Mouse (Mus musculus): Measurements from ENCODE around the gene Aamdc. TPM values are rescaled to one million over a fixed set of nuclear protein-coding genes. Genes with fewer than 3 reads are reported as not detected.

Aamdc gene
- 47.4 and 53.6 TPM in 2 replicates for polyA plus RNA-seq (2015; fragmentation: Nextera tagmentation; extraction: Ambion mirVana)

GRCm38 (mm10) chr7:97579067-97579975, at the start of gene Aamdc, which contains the start of gene Rsf1:
Aamdc (minus strand) TSS chr7:97579497.
Rsf1 (plus strand) TSS chr7:97579889.
- WGBS = under 1% methylated on average over 64 of the region's 68 CpGs
- no peaks in the 10 kb centered on the region for H3K27me3 ChIP-seq
- no peaks in the 10 kb centered on the region for H3K9me3 ChIP-seq (replicated peaks)
- H3K4me2 ChIP-seq = peak within 1 kb of the TSS; percentile 87
- peak; percentile 95 for ATAC-seq (replicated peaks; ENCODE audit: insufficient number of reproducible peaks, insufficient read depth, low FRiP score, low read depth)
- no peaks in the 10 kb centered on the region for H3K36me3 ChIP-seq
- H3K4me1 ChIP-seq (replicated peaks) = peaks cover 18% of the 10 kb centered on the region
- peak within 1 kb of the TSS; percentile 100 for H3K9ac ChIP-seq
- H3K4me3 ChIP-seq = peak within 1 kb of the TSS; percentile 99
- H3K27ac ChIP-seq = peak within 1 kb of the TSS; percentile 97

- Histone ChIP-seq H3K36me3 (no peaks in the 10 kb centered on the region), H3K4me1 (replicated peaks) (no peaks in the 10 kb centered on the region; the same call in 1 of the 2 replicates), H3K27ac (no peak overlapping the region), H3K27me3 (no peaks in the 10 kb centered on the region), H3K4me3 (no peak overlapping the region), H3K9me3 (replicated peaks) (no peaks in the 10 kb centered on the region), H3K4me2 (no peak overlapping the region), H3K9ac (no peak overlapping the region)
- ATAC-seq (replicated peaks; ENCODE audit: insufficient number of reproducible peaks, insufficient read depth, low FRiP score, low read depth) = no peak
Measured at GRCm38 (mm10) chr7:97623402-97623801, 44.1 kb upstream of the Aamdc start.

GRCm38 (mm10) chr7:97622676-97623075, 43.4 kb upstream of the Aamdc start:
- Histone ChIP-seq H3K4me2 (no peak overlapping the region), H3K36me3 (no peaks in the 10 kb centered on the region), H3K27ac (no peak overlapping the region), H3K27me3 (no peaks in the 10 kb centered on the region), H3K4me1 (replicated peaks) (no peaks in the 10 kb centered on the region; the same call in 1 of the 2 replicates), H3K4me3 (no peak overlapping the region), H3K9me3 (replicated peaks) (no peaks in the 10 kb centered on the region), H3K9ac (no peak overlapping the region)
- no peak for ATAC-seq (replicated peaks; ENCODE audit: insufficient number of reproducible peaks, insufficient read depth, low FRiP score, low read depth)
- WGBS = 80% methylated on average over 1 of the region's 1 CpGs

GRCm38 (mm10) chr7:97621346-97621745, 42.0 kb upstream of the Aamdc start:
- H3K27ac ChIP-seq = no peak overlapping the region
- no peaks in the 10 kb centered on the region for H3K36me3 ChIP-seq
- H3K27me3 ChIP-seq = no peaks in the 10 kb centered on the region
- no peak overlapping the region for H3K9ac ChIP-seq
- WGBS = 94% methylated on average over 5 of the region's 5 CpGs
- H3K4me3 ChIP-seq = no peak overlapping the region
- H3K4me2 ChIP-seq = no peak overlapping the region
- ATAC-seq (replicated peaks; ENCODE audit: insufficient number of reproducible peaks, insufficient read depth, low FRiP score, low read depth) = no peak
- no peaks in the 10 kb centered on the region for H3K9me3 ChIP-seq (replicated peaks)
- no peaks in the 10 kb centered on the region; the same call in 1 of the 2 replicates for H3K4me1 ChIP-seq (replicated peaks)

GRCm38 (mm10) chr7:97598548-97598947, 19.3 kb upstream of the Aamdc start:
- no peak overlapping the region for H3K27ac ChIP-seq
- H3K9ac ChIP-seq = no peak overlapping the region
- H3K9me3 ChIP-seq (replicated peaks) = no peaks in the 10 kb centered on the region
- peaks cover 3% of the 10 kb centered on the region; the same call in 1 of the 2 replicates for H3K4me1 ChIP-seq (replicated peaks)
- H3K36me3 ChIP-seq = no peaks in the 10 kb centered on the region
- H3K27me3 ChIP-seq = no peaks in the 10 kb centered on the region
- no peak overlapping the region for H3K4me2 ChIP-seq
- no peak overlapping the region for H3K4me3 ChIP-seq
- 87% methylated on average over 2 of the region's 2 CpGs for WGBS
- no peak for ATAC-seq (replicated peaks; ENCODE audit: insufficient number of reproducible peaks, insufficient read depth, low FRiP score, low read depth)

GRCm38 (mm10) chr7:97593535-97593934, 14.2 kb upstream of the Aamdc start:
- 73% methylated on average over 2 of the region's 2 CpGs for WGBS
- H3K4me2 ChIP-seq = no peak overlapping the region
- no peaks in the 10 kb centered on the region for H3K36me3 ChIP-seq
- H3K9ac ChIP-seq = no peak overlapping the region
- H3K4me3 ChIP-seq = no peak overlapping the region
- H3K4me1 ChIP-seq (replicated peaks) = peaks cover 27% of the 10 kb centered on the region
- no peak overlapping the region for H3K27ac ChIP-seq
- no peaks in the 10 kb centered on the region for H3K27me3 ChIP-seq
- no peaks in the 10 kb centered on the region for H3K9me3 ChIP-seq (replicated peaks)
- no peak for ATAC-seq (replicated peaks; ENCODE audit: insufficient number of reproducible peaks, insufficient read depth, low FRiP score, low read depth)

GRCm38 (mm10) chr7:97592396-97592795, 13.1 kb upstream of the Aamdc start:
- Histone ChIP-seq H3K9ac (no peak overlapping the region), H3K36me3 (no peaks in the 10 kb centered on the region), H3K4me3 (no peak overlapping the region), H3K27me3 (no peaks in the 10 kb centered on the region), H3K9me3 (replicated peaks) (no peaks in the 10 kb centered on the region), H3K4me1 (replicated peaks) (peaks cover 27% of the 10 kb centered on the region), H3K4me2 (no peak overlapping the region), H3K27ac (no peak overlapping the region)
- no peak for ATAC-seq (replicated peaks; ENCODE audit: insufficient number of reproducible peaks, insufficient read depth, low FRiP score, low read depth)
- WGBS = 90% methylated on average over 4 of the region's 4 CpGs

- Histone ChIP-seq H3K36me3 (no peaks in the 10 kb centered on the region), H3K4me1 (replicated peaks) (peaks cover 27% of the 10 kb centered on the region), H3K9ac (no peak overlapping the region), H3K4me3 (no peak overlapping the region), H3K27me3 (no peaks in the 10 kb centered on the region), H3K27ac (no peak overlapping the region), H3K9me3 (replicated peaks) (no peaks in the 10 kb centered on the region), H3K4me2 (no peak overlapping the region)
- ATAC-seq (replicated peaks; ENCODE audit: insufficient number of reproducible peaks, insufficient read depth, low FRiP score, low read depth) = no peak
- WGBS = 61% methylated on average over 6 of the region's 6 CpGs
Measured at GRCm38 (mm10) chr7:97591336-97591735, 12.0 kb upstream of the Aamdc start.

GRCm38 (mm10) chr7:97590488-97590887, 11.2 kb upstream of the Aamdc start:
- no peaks in the 10 kb centered on the region for H3K9me3 ChIP-seq (replicated peaks)
- H3K27me3 ChIP-seq = no peaks in the 10 kb centered on the region
- no peak overlapping the region for H3K4me2 ChIP-seq
- H3K9ac ChIP-seq = no peak overlapping the region
- H3K27ac ChIP-seq = no peak overlapping the region
- peaks cover 27% of the 10 kb centered on the region for H3K4me1 ChIP-seq (replicated peaks)
- no peak overlapping the region for H3K4me3 ChIP-seq
- ATAC-seq (replicated peaks; ENCODE audit: insufficient number of reproducible peaks, insufficient read depth, low FRiP score, low read depth) = no peak
- H3K36me3 ChIP-seq = no peaks in the 10 kb centered on the region
- WGBS = 17% methylated on average over 3 of the region's 3 CpGs

- H3K27me3 ChIP-seq = no peaks in the 10 kb centered on the region
- no peaks in the 10 kb centered on the region for H3K9me3 ChIP-seq (replicated peaks)
- H3K9ac ChIP-seq = no peak overlapping the region
- no peak for ATAC-seq (replicated peaks; ENCODE audit: insufficient number of reproducible peaks, insufficient read depth, low FRiP score, low read depth)
- 73% methylated on average over 5 of the region's 5 CpGs for WGBS
- H3K4me3 ChIP-seq = no peak overlapping the region
- no peak overlapping the region for H3K4me2 ChIP-seq
- no peak overlapping the region for H3K27ac ChIP-seq
- H3K4me1 ChIP-seq (replicated peaks) = peaks cover 34% of the 10 kb centered on the region
- H3K36me3 ChIP-seq = no peaks in the 10 kb centered on the region
Measured at GRCm38 (mm10) chr7:97588506-97588905, 9.2 kb upstream of the Aamdc start.

GRCm38 (mm10) chr7:97580843-97581214, 1.5 kb upstream of the Aamdc start:
- peaks cover 20% of the 10 kb centered on the region for H3K4me1 ChIP-seq (replicated peaks)
- H3K27ac ChIP-seq = peak overlapping the region; percentile 97
- H3K9ac ChIP-seq = peak overlapping the region; percentile 100
- no peaks in the 10 kb centered on the region for H3K36me3 ChIP-seq
- ATAC-seq (replicated peaks; ENCODE audit: insufficient number of reproducible peaks, insufficient read depth, low FRiP score, low read depth) = peak; percentile 63
- peak overlapping the region; percentile 87 for H3K4me2 ChIP-seq
- H3K9me3 ChIP-seq (replicated peaks) = no peaks in the 10 kb centered on the region
- WGBS = 0% methylated on average over 11 of the region's 11 CpGs
- no peaks in the 10 kb centered on the region for H3K27me3 ChIP-seq
- peak overlapping the region; percentile 99 for H3K4me3 ChIP-seq

All from heart, embryonic 15.5 days (tissue).